Mouse (Mus musculus): ENCODE measurements around the gene Slc2a10. TPM values are rescaled to one million over a fixed set of nuclear protein-coding genes. Genes with fewer than 3 reads are reported as not detected.

Slc2a10 gene
- total RNA-seq (2021), result 1 to 10 TPM; 1.3 to 1.6 TPM
- long read RNA-seq, experiment 1, partial matches to known transcripts, result 0 of 3 reads
- long read RNA-seq, experiment 1, other reads (novel, unspliced or antisense), result 0 of 3 reads
- long read RNA-seq, experiment 2, transcript Slc2a10-201 (5 exons, 3,544 nt), result major isoform, 5 of 7 reads
- long read RNA-seq, experiment 2, partial matches to known transcripts, result 1 of 7 reads
- long read RNA-seq, experiment 2, other reads (novel, unspliced or antisense), result 1 of 7 reads

GRCm38 (mm10) chr2:165503259-165504203 is at the start of gene Slc2a10:
Gene Slc2a10 (plus strand): TSS chr2:165503787.
- DNase-seq, result peak; percentile 69

GRCm38 (mm10) chr2:165456710-165457109 is 46.9 kb upstream of the Slc2a10 start:
- DNase-seq, result no peak

- DNase-seq, result no peak
Observed at GRCm38 (mm10) chr2:165458189-165458588, 45.4 kb upstream of the Slc2a10 start.

- no peak for DNase-seq
Observed at GRCm38 (mm10) chr2:165459663-165460062, 43.9 kb upstream of the Slc2a10 start.

- no peak for DNase-seq
Observed at GRCm38 (mm10) chr2:165467824-165468452, 35.6 kb upstream of the Slc2a10 start.

GRCm38 (mm10) chr2:165470167-165470566 is 33.4 kb upstream of the Slc2a10 start:
- DNase-seq, result peak; percentile 15

GRCm38 (mm10) chr2:165471943-165472342 is 31.6 kb upstream of the Slc2a10 start:
- no peak for DNase-seq

- no peak for DNase-seq
Observed at GRCm38 (mm10) chr2:165473003-165473402, 30.6 kb upstream of the Slc2a10 start, which contains the start of gene Slc13a3. Gene Slc13a3 (minus strand): TSS chr2:165473230.

- no peak for DNase-seq
Observed at GRCm38 (mm10) chr2:165475412-165475811, 28.2 kb upstream of the Slc2a10 start.

- no peak for DNase-seq
Observed at GRCm38 (mm10) chr2:165475850-165476249, 27.7 kb upstream of the Slc2a10 start.

- no peak for DNase-seq
Observed at GRCm38 (mm10) chr2:165482003-165482402, 21.6 kb upstream of the Slc2a10 start.

- no peak for DNase-seq
Observed at GRCm38 (mm10) chr2:165484152-165484551, 19.4 kb upstream of the Slc2a10 start.

- DNase-seq, result no peak
Observed at GRCm38 (mm10) chr2:165485826-165486225, 17.8 kb upstream of the Slc2a10 start.

GRCm38 (mm10) chr2:165486401-165486800 is 17.2 kb upstream of the Slc2a10 start:
- no peak for DNase-seq

- no peak for DNase-seq
Observed at GRCm38 (mm10) chr2:165486881-165487535, 16.6 kb upstream of the Slc2a10 start.

- DNase-seq, result peak; percentile 82
Observed at GRCm38 (mm10) chr2:165492648-165493553, 10.7 kb upstream of the Slc2a10 start, which contains the start of gene Trp53rka. Gene Trp53rka (minus strand): TSS chr2:165493324.

GRCm38 (mm10) chr2:165493587-165494210 is 9.9 kb upstream of the Slc2a10 start:
- no peak for DNase-seq

- no peak for DNase-seq
Observed at GRCm38 (mm10) chr2:165494495-165494894, 9.1 kb upstream of the Slc2a10 start.

GRCm38 (mm10) chr2:165496251-165496650 is 7.3 kb upstream of the Slc2a10 start:
- no peak for DNase-seq

- DNase-seq, result no peak
Observed at GRCm38 (mm10) chr2:165497706-165498275, 5.8 kb upstream of the Slc2a10 start.

Measured in gastrocnemius, postnatal 25 days (tissue).